Mouse (Mus musculus) heart, adult 2 months (tissue): Measurements from ENCODE around the gene Mrtfa.

Source experiments
- CTCF ChIP-seq: fragments of 200-600 bp; IDR thresholded peaks from 2 replicates; pipeline ENCODE4 v1.8.1; 2022; ENCODE audit warnings: antibody characterized with exemption, mild to moderate bottlenecking, moderate library complexity
- POLR2A ChIP-seq: fragments of 200-500 bp; IDR thresholded peaks from 2 replicates; pipeline ENCODE4 v1.6.1; 2011; ENCODE audit warnings: mild to moderate bottlenecking, low read depth, low read length, control low read depth; ENCODE audit not compliant: insufficient read depth

- TF ChIP-seq CTCF = no peak
- TF ChIP-seq POLR2A = no peak
Measured at GRCm38 (mm10) chr15:81035417-81036162, 155.0 kb downstream of the Mrtfa start.
